Mouse (Mus musculus) lung, embryonic 14.5 days (tissue): ENCODE measurements around the gene Uxt. TPM values are rescaled to one million over a fixed set of nuclear protein-coding genes. Genes with fewer than 3 reads are reported as not detected.

Experiments used
- ATAC-seq: fragments of 200-750 bp; cut with Nextera tagmentation; 2 replicates; pipeline ENCODE4 v1.8.0; 2017; ENCODE audit warnings: mild to moderate bottlenecking, moderate TSS enrichment, moderate library complexity; ENCODE audit not compliant: insufficient read depth
- DNase-seq: peaks from one replicate; pipeline ENCODE4 v3.0.0-alpha.2; 2015
- H3K27ac ChIP-seq: fragments of 300-500 bp; sonication (generic); 2 replicates; pipeline ENCODE4 v1.5.1; 2014; ENCODE audit warnings: low read depth, mild to moderate bottlenecking, moderate library complexity
- H3K27me3 ChIP-seq: fragments of 300-500 bp; sonication (generic); 2 replicates; pipeline ENCODE4 v1.6.1; 2014; ENCODE audit warnings: low read length, control low read depth; ENCODE audit not compliant: insufficient read depth
- H3K36me3 ChIP-seq: fragments of 300-500 bp; sonication (generic); 2 replicates; pipeline ENCODE4 v1.6.1; 2014; ENCODE audit warnings: control low read depth; ENCODE audit not compliant: insufficient read depth
- H3K4me1 ChIP-seq: fragments of 300-500 bp; sonication (generic); 2 replicates; pipeline ENCODE4 v1.6.1; 2014; ENCODE audit warnings: antibody characterized with exemption, control low read depth; ENCODE audit not compliant: insufficient read depth
- H3K4me2 ChIP-seq: fragments of 300-500 bp; sonication (generic); 2 replicates; pipeline ENCODE4 v1.6.1; 2014; ENCODE audit warnings: mild to moderate bottlenecking
- H3K4me3 ChIP-seq: fragments of 300-500 bp; sonication (generic); 2 replicates; pipeline ENCODE4 v1.5.1; 2014; ENCODE audit warnings: low read depth, low read length
- H3K9ac ChIP-seq: fragments of 300-500 bp; sonication (generic); 2 replicates; pipeline ENCODE4 v1.6.1; 2014
- H3K9me3 ChIP-seq: fragments of 300-500 bp; sonication (generic); 2 replicates; pipeline ENCODE4 v1.6.1; 2016; ENCODE audit warnings: low read depth, low read length, control low read depth
- CTCF ChIP-seq: IDR thresholded peaks from 2 replicates; pipeline ENCODE4 v1.5.1; 2016; ENCODE audit warnings: antibody characterized with exemption, low read depth
- WGBS: fragments of 180-500 bp; shearing (Covaris S2); extraction: QIAGEN DNeasy Blood & Tissue Kit; methylation state at CpG from one replicate; pipeline ENCODE4 v1.1.7; 2014; 5-methylcytosine and 5-hydroxymethylcytosine counted together
- polyA plus RNA-seq: library from polyadenylated mRNA; unstranded; fragments of >200 nt; fragmentation: Nextera tagmentation; extraction: Ambion mirVana; gene quantifications from 2 replicates; pipeline ENCODE4 v1.2.1, GENCODE M21; 2014

The Uxt gene
- 53.2 and 55.9 TPM in 2 replicates for polyA plus RNA-seq

GRCm38 (mm10) chrX:20961477-20962378 is at the start of gene Uxt:
TSS of gene Uxt (minus strand) at chrX:20962017.
- Histone ChIP-seq H3K27ac (peak within 1 kb of the TSS; percentile 80), H3K36me3 (no peaks in the 10 kb centered on the region), H3K4me1 (no peaks in the 10 kb centered on the region), H3K27me3 (no peaks in the 10 kb centered on the region), H3K9ac (peak within 1 kb of the TSS; percentile 38; the same call in 1 of the 2 replicates), H3K4me3 (peak within 1 kb of the TSS; percentile 47), H3K9me3 (no peaks in the 10 kb centered on the region), H3K4me2 (peak within 1 kb of the TSS; percentile 57)
- ATAC-seq (peak; percentile 99), DNase-seq (peak; percentile 93)
- peak; percentile 54 for TF ChIP-seq CTCF
- 8% methylated on average over 57 of the region's 57 CpGs for WGBS

DNA sequence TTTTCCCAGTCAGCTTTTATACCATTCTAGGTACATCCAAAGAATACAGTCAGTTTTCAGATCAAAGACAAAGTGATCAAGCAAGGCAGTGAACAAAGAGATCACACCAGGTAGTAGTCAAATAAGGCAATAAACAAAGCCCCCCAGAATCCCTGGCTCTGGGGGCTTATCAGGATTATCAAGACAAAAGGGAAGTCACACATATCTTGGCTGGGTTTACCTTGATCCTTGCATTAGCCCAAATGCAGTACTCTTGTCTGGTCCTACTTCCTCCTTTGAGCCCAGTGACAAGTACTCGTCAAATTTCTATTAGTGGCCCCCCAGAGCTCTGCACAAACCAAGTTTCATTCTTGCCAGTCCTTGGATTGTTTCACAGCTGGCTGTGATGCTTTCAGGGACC is 19.1 kb upstream of the Uxt start:
- Histone ChIP-seq H3K27me3 (no peaks in the 10 kb centered on the region), H3K36me3 (no peaks in the 10 kb centered on the region), H3K27ac (no peak overlapping the region), H3K4me1 (no peaks in the 10 kb centered on the region), H3K4me3 (no peak overlapping the region), H3K4me2 (no peak overlapping the region), H3K9me3 (no peaks in the 10 kb centered on the region), H3K9ac (no peak overlapping the region)
- ATAC-seq: no peak
- no peak for DNase-seq
- 58% methylated on average over 1 of the region's 1 CpGs for WGBS
- no peak for TF ChIP-seq CTCF

DNA sequence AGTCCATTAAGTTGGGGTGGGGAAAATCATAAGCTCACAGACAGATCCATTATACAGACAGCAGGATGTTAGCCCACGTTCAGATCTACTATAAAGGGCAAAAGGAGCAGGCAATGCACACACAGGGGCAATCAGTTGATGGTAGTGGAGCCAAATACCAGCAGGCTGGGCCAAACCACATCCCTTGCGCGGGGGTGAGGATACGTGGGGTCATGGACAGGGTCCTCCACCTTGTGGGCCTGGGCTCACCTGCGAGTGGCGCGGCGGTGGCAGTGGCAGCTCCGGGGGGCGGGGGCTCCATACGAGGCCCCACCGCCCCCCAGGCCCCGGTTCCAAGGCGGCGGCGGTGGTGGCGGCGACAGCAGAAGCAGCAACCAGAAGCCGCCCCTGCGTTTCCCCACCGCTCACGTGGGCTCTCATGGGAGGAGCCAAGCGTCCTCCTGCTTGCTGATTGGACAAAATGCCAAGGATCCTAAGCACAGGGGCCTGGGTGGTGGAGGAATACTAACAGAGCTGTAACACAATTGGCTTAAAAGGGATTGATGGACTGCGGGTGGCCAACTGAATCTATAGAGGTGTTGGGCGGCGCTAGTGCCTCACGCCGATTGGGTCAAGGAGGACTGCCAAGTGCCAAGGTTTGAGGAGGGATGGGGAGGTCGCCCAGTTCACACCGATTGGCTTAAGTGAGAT is 11.5 kb downstream of the Uxt start, which contains the start of gene Elk1:
Elk1 (minus strand) TSS at position 418 of the 690 bp plus-strand sequence.
- H3K9me3 ChIP-seq: no peaks in the 10 kb centered on the region
- peak within 1 kb of the TSS; percentile 57 for H3K4me2 ChIP-seq
- DNase-seq (peak; percentile 92), ATAC-seq (peak; percentile 98)
- no peaks in the 10 kb centered on the region for H3K4me1 ChIP-seq
- peak within 1 kb of the TSS; percentile 46; the same call in 1 of the 2 replicates for H3K27ac ChIP-seq
- peak within 1 kb of the TSS; percentile 59 for H3K9ac ChIP-seq
- no peaks in the 10 kb centered on the region for H3K27me3 ChIP-seq
- H3K36me3 ChIP-seq: no peaks in the 10 kb centered on the region
- no peak for TF ChIP-seq CTCF
- whole genome bisulfite sequencing: 7% methylated on average over 30 of the region's 30 CpGs
- peak within 1 kb of the TSS; percentile 57 for H3K4me3 ChIP-seq

GRCm38 (mm10) chrX:20946055-20946454 is 15.8 kb downstream of the Uxt start:
- H3K27me3 ChIP-seq: no peaks in the 10 kb centered on the region
- H3K36me3 ChIP-seq: no peaks in the 10 kb centered on the region
- H3K27ac ChIP-seq: no peak overlapping the region
- 3% methylated on average over 4 of the region's 4 CpGs for WGBS
- no peak overlapping the region for H3K4me3 ChIP-seq
- H3K4me2 ChIP-seq: no peak overlapping the region
- ATAC-seq (no peak), DNase-seq (peak; percentile 75)
- peak; percentile 57 for TF ChIP-seq CTCF
- no peak overlapping the region for H3K9ac ChIP-seq
- no peaks in the 10 kb centered on the region for H3K9me3 ChIP-seq
- H3K4me1 ChIP-seq: no peaks in the 10 kb centered on the region

DNA sequence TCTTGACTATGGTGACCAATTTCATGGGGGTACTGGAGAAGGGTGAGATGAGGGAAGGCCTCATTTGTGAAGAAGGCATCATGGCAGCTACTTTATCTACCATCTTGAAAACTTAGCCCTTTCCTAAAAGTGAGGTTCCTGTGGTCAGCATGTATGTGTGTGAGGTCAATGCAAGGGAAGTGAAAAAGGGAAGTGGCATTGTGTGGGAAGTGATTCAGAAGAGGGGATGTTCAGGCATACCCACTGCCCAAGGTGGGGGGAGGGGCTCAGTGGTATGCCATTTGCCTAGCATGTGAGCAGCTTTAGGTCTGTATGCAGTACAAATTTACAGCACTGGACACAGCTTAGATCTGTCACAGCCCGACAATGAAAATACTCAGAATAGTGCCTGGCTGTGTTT is 29.9 kb downstream of the Uxt start:
- Histone ChIP-seq H3K27ac (no peak overlapping the region), H3K4me3 (no peak overlapping the region), H3K27me3 (no peaks in the 10 kb centered on the region), H3K9me3 (no peaks in the 10 kb centered on the region), H3K4me1 (no peaks in the 10 kb centered on the region), H3K36me3 (peaks cover 15% of the 10 kb centered on the region; the same call in 1 of the 2 replicates), H3K9ac (no peak overlapping the region), H3K4me2 (no peak overlapping the region)
- no peak for DNase-seq
- no peak for TF ChIP-seq CTCF
- WGBS: 91% methylated on average over 1 of the region's 1 CpGs
- ATAC-seq: no peak

- Histone ChIP-seq H3K36me3 (peaks cover 17% of the 10 kb centered on the region; the same call in 1 of the 2 replicates), H3K4me3 (no peak within 1 kb of the TSS), H3K27ac (no peak within 1 kb of the TSS), H3K4me1 (no peaks in the 10 kb centered on the region), H3K4me2 (no peak within 1 kb of the TSS), H3K9ac (no peak within 1 kb of the TSS), H3K27me3 (no peaks in the 10 kb centered on the region), H3K9me3 (no peaks in the 10 kb centered on the region)
- TF ChIP-seq CTCF: no peak
- WGBS: 73% methylated on average over 1 of the region's 1 CpGs
- ATAC-seq (no peak), DNase-seq (no peak)
Observed at GRCm38 (mm10) chrX:20931364-20931763, 30.5 kb downstream of the Uxt start, which contains the start of gene Cfp. TSS of gene Cfp (minus strand) at chrX:20931555.

DNA sequence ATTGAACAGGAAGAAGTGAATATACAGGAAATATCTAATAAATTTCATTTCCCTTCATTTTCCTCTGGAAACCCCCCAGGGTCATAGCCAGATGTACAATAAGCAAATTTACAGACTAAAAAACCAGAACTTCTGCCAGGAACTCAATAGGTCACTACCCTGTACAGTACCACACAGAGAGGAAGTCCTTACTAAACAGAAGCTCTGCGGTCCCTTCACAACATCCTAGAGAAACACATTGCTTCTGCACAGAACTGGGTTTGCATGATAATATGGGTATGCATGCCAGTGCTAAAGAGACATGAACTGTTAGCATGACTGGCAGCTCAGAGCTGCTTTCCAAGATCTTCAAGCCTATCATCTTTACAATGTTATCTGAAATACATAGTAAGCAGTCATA is 32.0 kb downstream of the Uxt start:
- ATAC-seq (no peak), DNase-seq (no peak)
- no peaks in the 10 kb centered on the region for H3K4me1 ChIP-seq
- no peak overlapping the region for H3K27ac ChIP-seq
- no peak overlapping the region for H3K4me2 ChIP-seq
- TF ChIP-seq CTCF: no peak
- no peaks in the 10 kb centered on the region for H3K9me3 ChIP-seq
- no peaks in the 10 kb centered on the region for H3K27me3 ChIP-seq
- peaks cover 14% of the 10 kb centered on the region; the same call in 1 of the 2 replicates for H3K36me3 ChIP-seq
- WGBS: 88% methylated on average over 1 of the region's 1 CpGs
- no peak overlapping the region for H3K9ac ChIP-seq
- H3K4me3 ChIP-seq: no peak overlapping the region
